Mouse (Mus musculus): ENCODE measurements around the gene Ccl24. TPM values are rescaled to one million over a fixed set of nuclear protein-coding genes. Genes with fewer than 3 reads are reported as not detected.

The Ccl24 gene
- polyA plus RNA-seq, 1 experiment from 2014 or later = 2.1 TPM

- Histone ChIP-seq H3K9ac (replicated peaks) (no peak overlapping the region), H3K36me3 (no peaks in the 10 kb centered on the region), H3K27ac (replicated peaks) (no peak overlapping the region), H3K27me3 (replicated peaks) (no peaks in the 10 kb centered on the region), H3K4me2 (no peak overlapping the region), H3K9me3 (replicated peaks) (no peaks in the 10 kb centered on the region), H3K4me3 (replicated peaks) (no peak overlapping the region), H3K4me1 (no peaks in the 10 kb centered on the region)
- no peak for ATAC-seq (ENCODE audit: low FRiP score)
- 79% methylated on average over 10 of the region's 10 CpGs for WGBS
Observed at GRCm38 (mm10) chr5:135579331-135579751, 6.5 kb upstream of the Ccl24 start.

DNA sequence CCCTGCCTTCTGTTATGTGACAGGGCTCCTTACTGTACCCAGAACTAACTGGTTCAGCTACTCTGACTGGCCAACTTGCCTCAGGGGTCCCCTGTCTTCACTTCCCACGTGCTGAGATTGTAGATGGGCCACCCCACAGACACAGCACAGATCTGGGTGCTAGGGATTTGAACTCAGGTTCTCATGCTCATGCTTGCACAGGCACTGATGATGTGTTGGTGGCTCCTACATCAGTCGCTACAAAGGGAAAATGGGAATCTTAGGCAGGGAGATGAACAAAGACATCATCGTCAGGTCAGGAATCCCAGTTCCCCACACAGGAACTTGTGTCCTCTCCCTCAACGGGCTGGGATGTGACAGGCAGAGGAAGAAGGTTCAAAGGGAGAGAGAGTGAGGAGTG lies 3.2 kb upstream of the Ccl24 start:
- H3K9ac ChIP-seq (replicated peaks) = no peak overlapping the region
- no peaks in the 10 kb centered on the region for H3K4me1 ChIP-seq
- no peaks in the 10 kb centered on the region for H3K9me3 ChIP-seq (replicated peaks)
- ATAC-seq (ENCODE audit: low FRiP score) = no peak
- H3K4me2 ChIP-seq = no peak overlapping the region
- H3K27me3 ChIP-seq (replicated peaks) = no peaks in the 10 kb centered on the region
- H3K36me3 ChIP-seq = no peaks in the 10 kb centered on the region
- no peak overlapping the region for H3K4me3 ChIP-seq (replicated peaks)
- 72% methylated on average over 4 of the region's 4 CpGs for WGBS
- no peak overlapping the region for H3K27ac ChIP-seq (replicated peaks)

GRCm38 (mm10) chr5:135568698-135569097 lies 4.2 kb downstream of the Ccl24 start:
- H3K4me3 ChIP-seq (replicated peaks) = no peak overlapping the region
- H3K4me2 ChIP-seq = no peak overlapping the region
- no peaks in the 10 kb centered on the region for H3K4me1 ChIP-seq
- H3K9me3 ChIP-seq (replicated peaks) = no peaks in the 10 kb centered on the region
- 68% methylated on average over 6 of the region's 6 CpGs for WGBS
- ATAC-seq (ENCODE audit: low FRiP score) = no peak
- no peaks in the 10 kb centered on the region for H3K27me3 ChIP-seq (replicated peaks)
- H3K27ac ChIP-seq (replicated peaks) = no peak overlapping the region
- H3K36me3 ChIP-seq = no peaks in the 10 kb centered on the region
- no peak overlapping the region for H3K9ac ChIP-seq (replicated peaks)

GRCm38 (mm10) chr5:135567556-135568265 lies 5.1 kb downstream of the Ccl24 start:
- no peak overlapping the region for H3K4me2 ChIP-seq
- no peaks in the 10 kb centered on the region for H3K9me3 ChIP-seq (replicated peaks)
- WGBS = 75% methylated on average over 6 of the region's 6 CpGs
- no peak overlapping the region for H3K9ac ChIP-seq (replicated peaks)
- H3K36me3 ChIP-seq = no peaks in the 10 kb centered on the region
- no peak overlapping the region for H3K4me3 ChIP-seq (replicated peaks)
- H3K4me1 ChIP-seq = no peaks in the 10 kb centered on the region
- ATAC-seq (ENCODE audit: low FRiP score) = no peak
- H3K27ac ChIP-seq (replicated peaks) = no peak overlapping the region
- no peaks in the 10 kb centered on the region for H3K27me3 ChIP-seq (replicated peaks)

GRCm38 (mm10) chr5:135563469-135563868 lies 9.4 kb downstream of the Ccl24 start, which contains the start of gene Ccl26:
Ccl26 (minus strand) TSS chr5:135563569.
- no peaks in the 10 kb centered on the region for H3K36me3 ChIP-seq
- H3K4me3 ChIP-seq (replicated peaks) = no peak within 1 kb of the TSS
- no peaks in the 10 kb centered on the region for H3K27me3 ChIP-seq (replicated peaks)
- WGBS = 86% methylated on average over 3 of the region's 3 CpGs
- H3K27ac ChIP-seq (replicated peaks) = no peak within 1 kb of the TSS
- H3K9ac ChIP-seq (replicated peaks) = no peak within 1 kb of the TSS
- no peak for ATAC-seq (ENCODE audit: low FRiP score)
- H3K4me1 ChIP-seq = peaks cover 4% of the 10 kb centered on the region; the same call in 1 of the 2 replicates
- H3K9me3 ChIP-seq (replicated peaks) = no peaks in the 10 kb centered on the region
- no peak within 1 kb of the TSS for H3K4me2 ChIP-seq

DNA sequence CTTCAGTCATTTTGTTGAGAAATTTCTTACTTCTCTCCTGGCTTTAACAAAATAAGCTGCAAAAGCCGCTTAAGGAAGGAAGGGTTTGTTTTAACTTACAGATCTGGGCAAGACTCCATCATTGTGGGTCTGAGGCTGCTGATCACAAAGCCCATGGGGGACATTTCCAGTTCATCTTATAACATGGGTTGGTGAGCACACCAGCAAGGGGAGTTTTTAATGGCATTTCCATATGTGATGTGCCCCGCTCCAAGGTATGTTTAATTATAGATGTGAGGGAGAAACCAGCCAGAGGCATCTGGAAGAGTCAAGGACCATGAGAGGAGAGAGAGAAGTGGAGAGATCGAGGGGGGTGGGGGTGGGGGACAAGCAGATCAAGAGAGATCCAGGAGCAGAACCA lies 15.2 kb downstream of the Ccl24 start:
- Histone ChIP-seq H3K27ac (replicated peaks) (peak overlapping the region; percentile 76), H3K36me3 (no peaks in the 10 kb centered on the region), H3K9ac (replicated peaks) (no peak overlapping the region), H3K27me3 (replicated peaks) (no peaks in the 10 kb centered on the region), H3K4me2 (no peak overlapping the region), H3K4me1 (peaks cover 26% of the 10 kb centered on the region), H3K4me3 (replicated peaks) (no peak overlapping the region), H3K9me3 (replicated peaks) (no peaks in the 10 kb centered on the region)
- peak; percentile 21; the same call in 1 of the 2 replicates for ATAC-seq (ENCODE audit: low FRiP score)
- WGBS = 34% methylated on average over 3 of the region's 3 CpGs

DNA sequence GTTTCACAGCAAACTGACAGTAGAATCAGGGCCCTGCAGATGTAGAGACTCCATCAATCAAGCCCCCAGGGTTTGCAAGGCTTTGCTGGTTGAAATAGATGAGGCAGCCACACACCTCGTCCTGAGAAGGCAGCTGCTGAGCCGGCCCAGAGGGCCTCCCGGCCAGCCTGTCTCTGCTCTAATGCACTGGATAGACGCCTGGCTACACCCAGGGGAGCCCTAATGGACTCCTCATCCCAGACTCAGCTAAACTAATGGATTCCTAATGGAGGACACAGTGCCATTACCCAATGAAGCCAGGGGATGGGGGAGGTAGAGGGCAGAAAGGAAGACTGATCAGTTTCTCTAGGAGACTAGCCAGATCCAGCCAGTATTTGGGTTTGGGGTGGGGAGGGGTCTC lies 15.8 kb downstream of the Ccl24 start:
- H3K27ac ChIP-seq (replicated peaks) = peak overlapping the region; percentile 76
- H3K9ac ChIP-seq (replicated peaks) = no peak overlapping the region
- peaks cover 26% of the 10 kb centered on the region for H3K4me1 ChIP-seq
- no peak overlapping the region for H3K4me3 ChIP-seq (replicated peaks)
- H3K9me3 ChIP-seq (replicated peaks) = no peaks in the 10 kb centered on the region
- no peaks in the 10 kb centered on the region for H3K27me3 ChIP-seq (replicated peaks)
- WGBS = 13% methylated on average over 4 of the region's 4 CpGs
- ATAC-seq (ENCODE audit: low FRiP score) = peak; percentile 79
- no peak overlapping the region for H3K4me2 ChIP-seq
- H3K36me3 ChIP-seq = no peaks in the 10 kb centered on the region

DNA sequence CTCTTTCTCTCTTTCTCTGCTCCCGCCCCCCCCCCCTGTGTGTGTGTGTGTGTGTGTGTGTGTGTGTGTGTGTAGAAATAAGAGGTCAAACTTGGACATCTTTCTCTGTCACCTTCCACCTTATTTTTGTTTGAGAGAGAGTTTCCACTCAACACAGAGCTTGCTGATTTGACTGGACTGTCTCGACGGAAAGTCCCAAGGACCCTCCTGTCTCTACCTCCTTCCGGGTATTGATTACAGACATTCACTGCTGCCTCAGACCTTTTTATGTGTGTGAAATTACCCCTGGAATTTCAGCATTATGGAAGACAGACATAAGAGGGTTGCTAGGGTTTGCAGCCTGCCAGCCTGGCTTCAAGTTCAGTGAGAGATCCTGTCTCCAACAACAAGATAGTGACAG lies 16.6 kb downstream of the Ccl24 start:
- no peaks in the 10 kb centered on the region for H3K36me3 ChIP-seq
- H3K4me1 ChIP-seq = peaks cover 26% of the 10 kb centered on the region
- no peaks in the 10 kb centered on the region for H3K27me3 ChIP-seq (replicated peaks)
- WGBS = 68% methylated on average over 3 of the region's 4 CpGs
- no peak for ATAC-seq (ENCODE audit: low FRiP score)
- no peak overlapping the region for H3K4me3 ChIP-seq (replicated peaks)
- H3K4me2 ChIP-seq = no peak overlapping the region
- H3K9me3 ChIP-seq (replicated peaks) = no peaks in the 10 kb centered on the region
- H3K9ac ChIP-seq (replicated peaks) = no peak overlapping the region
- H3K27ac ChIP-seq (replicated peaks) = peak overlapping the region; percentile 76

DNA sequence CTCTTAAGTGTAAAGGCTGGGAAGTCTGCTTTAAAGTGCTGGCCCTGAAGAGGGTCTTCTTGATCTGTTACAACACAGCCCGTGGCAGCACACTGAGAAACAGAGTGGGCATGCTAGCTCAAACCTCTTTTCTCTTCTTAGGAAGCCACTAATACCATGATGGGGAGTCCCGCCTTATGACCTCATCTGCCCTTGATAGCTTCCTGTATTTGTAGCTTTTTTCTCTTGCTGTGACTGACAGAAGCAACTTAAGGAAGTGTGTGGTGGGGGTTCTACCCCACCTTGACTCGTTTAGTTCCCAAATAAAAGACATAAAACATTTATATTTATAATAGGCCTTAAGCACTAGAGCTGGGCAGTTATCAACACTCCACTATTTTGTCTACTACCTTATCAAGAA lies 21.3 kb downstream of the Ccl24 start:
- Histone ChIP-seq H3K9ac (replicated peaks) (no peak overlapping the region), H3K27me3 (replicated peaks) (no peaks in the 10 kb centered on the region), H3K4me2 (no peak overlapping the region), H3K4me3 (replicated peaks) (no peak overlapping the region), H3K36me3 (no peaks in the 10 kb centered on the region), H3K4me1 (peaks cover 7% of the 10 kb centered on the region; the same call in 1 of the 2 replicates), H3K27ac (replicated peaks) (no peak overlapping the region), H3K9me3 (replicated peaks) (no peaks in the 10 kb centered on the region)
- WGBS = 82% methylated on average over 3 of the region's 3 CpGs
- ATAC-seq (ENCODE audit: low FRiP score) = no peak

GRCm38 (mm10) chr5:135550910-135551309 lies 21.9 kb downstream of the Ccl24 start:
- Histone ChIP-seq H3K4me3 (replicated peaks) (no peak overlapping the region), H3K9ac (replicated peaks) (no peak overlapping the region), H3K36me3 (no peaks in the 10 kb centered on the region), H3K4me1 (peaks cover 6% of the 10 kb centered on the region; the same call in 1 of the 2 replicates), H3K9me3 (replicated peaks) (no peaks in the 10 kb centered on the region), H3K4me2 (no peak overlapping the region), H3K27ac (replicated peaks) (no peak overlapping the region), H3K27me3 (replicated peaks) (no peaks in the 10 kb centered on the region)
- ATAC-seq (ENCODE audit: low FRiP score) = no peak
- 32% methylated on average over 3 of the region's 3 CpGs for WGBS

- H3K4me1 ChIP-seq = peaks cover 17% of the 10 kb centered on the region
- H3K9me3 ChIP-seq (replicated peaks) = no peaks in the 10 kb centered on the region
- H3K4me2 ChIP-seq = no peak overlapping the region
- WGBS = 77% methylated on average over 2 of the region's 2 CpGs
- H3K27ac ChIP-seq (replicated peaks) = no peak overlapping the region
- no peak overlapping the region for H3K4me3 ChIP-seq (replicated peaks)
- H3K27me3 ChIP-seq (replicated peaks) = no peaks in the 10 kb centered on the region
- no peak for ATAC-seq (ENCODE audit: low FRiP score)
- no peak overlapping the region for H3K9ac ChIP-seq (replicated peaks)
- no peaks in the 10 kb centered on the region for H3K36me3 ChIP-seq
Observed at GRCm38 (mm10) chr5:135547990-135548389, 24.9 kb downstream of the Ccl24 start.
